Mouse (Mus musculus): ENCODE results near the gene Mfsd6l. TPM values are rescaled to one million over a fixed set of nuclear protein-coding genes. Genes with fewer than 3 reads are reported as not detected.

The Mfsd6l gene
- not detected in 2 replicates for polyA plus RNA-seq (2015; fragmentation: Nextera tagmentation; extraction: Ambion mirVana)

DNA sequence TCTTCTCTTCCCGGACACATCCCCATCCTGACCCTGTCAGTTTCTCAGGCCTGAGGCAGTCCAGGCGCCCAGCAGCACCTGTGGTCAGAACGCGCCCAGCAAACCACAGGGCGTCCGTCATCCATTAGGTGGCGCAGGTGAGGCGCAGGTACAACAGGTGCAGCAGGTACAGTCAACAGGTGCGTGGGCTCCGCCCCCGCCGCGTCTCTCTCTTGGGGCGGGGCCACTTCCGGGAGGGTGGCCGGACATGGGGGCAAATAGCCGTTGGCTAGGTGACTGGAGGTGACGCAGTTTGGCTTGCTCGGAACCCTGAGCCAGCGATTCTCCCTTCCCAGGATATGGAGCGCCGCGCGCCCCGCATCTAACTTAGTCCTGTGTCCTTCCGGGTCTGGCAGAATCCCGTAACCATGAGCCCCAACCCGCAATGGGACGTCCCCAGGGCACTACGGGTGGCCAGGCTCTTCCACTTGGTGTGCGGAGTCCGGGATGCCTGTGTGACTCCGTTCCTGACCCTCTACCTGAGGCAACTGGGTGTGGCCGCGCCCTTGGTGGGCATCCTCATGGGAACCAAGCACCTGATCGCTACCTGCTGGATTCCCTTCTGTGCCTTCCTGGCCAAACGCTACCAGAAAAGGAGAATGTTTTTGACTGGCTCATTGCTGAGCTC lies at the start of gene Mfsd6l:
TSS of gene Mfsd6l (plus strand) at position 269 of the 667 bp plus-strand sequence.

DNA sequence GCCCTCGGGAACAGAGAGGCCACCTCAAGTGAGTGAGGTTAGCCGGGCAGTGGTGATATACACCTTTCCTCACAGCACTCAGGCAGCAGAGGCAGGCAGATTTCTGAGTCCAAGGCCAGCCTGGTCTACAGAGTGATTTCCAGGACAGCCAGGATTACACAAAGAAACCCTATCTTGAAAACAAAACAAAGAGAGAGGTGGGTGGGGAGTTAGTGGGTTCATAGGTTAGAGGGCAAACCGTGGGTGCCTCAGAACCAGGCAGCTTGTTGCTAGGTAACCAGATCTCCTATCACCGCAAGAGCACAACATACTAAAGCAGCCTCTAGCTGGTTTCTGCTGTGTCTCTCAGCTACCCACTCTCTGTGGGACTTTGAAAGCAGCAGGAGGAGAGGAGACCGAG lies 30.7 kb downstream of the Mfsd6l start, which contains the start of gene Ccdc42:
TSS of gene Ccdc42 (plus strand) at position 301 of the 400 bp plus-strand sequence.

Other genes starting within 250 kb of the Mfsd6l start
- 18.8 and 38.0 TPM in 2 replicates for gene Ntn1, start 155.4 kb upstream of the Mfsd6l start, polyA plus RNA-seq (2015; fragmentation: Nextera tagmentation; extraction: Ambion mirVana)
- gene Pik3r5, start 124.1 kb upstream of the Mfsd6l start, polyA plus RNA-seq (2015; fragmentation: Nextera tagmentation; extraction: Ambion mirVana): 0.54 and 0.72 TPM in 2 replicates
- gene Pik3r6, start 53.2 kb upstream of the Mfsd6l start, polyA plus RNA-seq (2015; fragmentation: Nextera tagmentation; extraction: Ambion mirVana): 1.1 and 2.2 TPM in 2 replicates
- 0.69 and 1.1 TPM in 2 replicates for gene Ccdc42, start 30.8 kb downstream of the Mfsd6l start, polyA plus RNA-seq (2015; fragmentation: Nextera tagmentation; extraction: Ambion mirVana)
- gene Myh10, start 135.4 kb downstream of the Mfsd6l start, polyA plus RNA-seq (2015; fragmentation: Nextera tagmentation; extraction: Ambion mirVana): 37.9 and 53.4 TPM in 2 replicates

Data from adrenal gland, postnatal 0 days (tissue).